Mouse (Mus musculus): ENCODE measurements around the gene Zc4h2. TPM values are rescaled to one million over a fixed set of nuclear protein-coding genes. Genes with fewer than 3 reads are reported as not detected.

Zc4h2 gene
- 9.1 and 10.0 TPM in 2 replicates for polyA plus RNA-seq (2012; rRNA removed)

DNA sequence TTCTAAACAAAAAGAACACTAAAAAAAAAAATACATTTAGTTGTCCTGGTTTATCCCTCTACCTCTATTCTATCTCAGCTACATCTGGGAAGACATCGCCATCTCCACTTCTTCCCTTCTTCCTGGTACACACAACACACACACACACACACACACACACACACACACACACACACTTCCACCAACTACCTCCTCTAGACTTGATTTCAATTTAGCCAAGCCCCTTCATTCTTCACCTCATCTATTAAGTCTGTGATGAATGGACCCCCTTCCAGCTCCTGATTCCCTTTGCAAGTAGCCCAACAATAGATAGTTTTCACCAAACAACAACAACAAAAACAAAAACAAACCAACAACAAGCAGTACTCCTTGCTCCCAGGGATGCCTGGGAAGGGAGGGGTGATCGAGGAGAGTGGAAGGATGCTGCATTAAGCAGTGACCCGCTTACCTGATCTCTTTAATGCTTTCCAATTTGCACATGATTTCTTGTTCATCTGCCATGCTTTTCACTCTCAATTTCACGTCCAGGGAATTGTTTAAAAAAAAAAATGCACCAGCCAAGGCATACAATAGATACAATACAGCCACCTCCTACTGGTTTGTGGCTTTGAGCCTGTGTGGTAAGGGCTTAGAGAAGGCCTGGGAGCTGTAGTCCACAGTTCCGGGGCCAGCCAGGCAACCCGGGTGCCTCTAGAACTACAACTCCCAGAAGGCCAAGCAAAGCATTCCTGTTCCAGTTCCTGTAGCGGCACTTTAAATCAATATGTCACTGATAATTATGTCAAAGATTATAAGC lies at the start of gene Zc4h2:
Gene Zc4h2, minus strand, starts transcription at position 706 of the 796 bp plus-strand sequence.
- peak; percentile 24 for DNase-seq (ENCODE audit: low spot score)

DNA sequence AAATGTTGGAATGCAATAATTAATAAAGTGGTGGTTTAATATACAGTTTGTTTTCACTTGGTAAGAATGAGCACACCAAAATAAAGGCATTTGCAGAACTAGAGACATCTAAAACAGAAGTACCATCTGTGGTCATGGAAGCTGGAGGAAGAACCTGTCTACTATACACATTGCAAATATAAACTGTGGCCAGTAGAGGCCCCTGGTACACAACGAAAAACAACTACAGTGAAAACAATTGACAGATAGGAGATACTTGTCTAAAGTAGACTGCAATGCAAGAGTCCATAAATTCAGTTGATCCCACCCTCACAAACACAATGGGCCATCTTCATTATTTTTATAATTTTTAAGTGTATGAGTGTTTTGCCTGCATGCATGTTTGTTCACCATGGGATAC lies 28.8 kb upstream of the Zc4h2 start:
- DNase-seq (ENCODE audit: low spot score) = no peak

DNA sequence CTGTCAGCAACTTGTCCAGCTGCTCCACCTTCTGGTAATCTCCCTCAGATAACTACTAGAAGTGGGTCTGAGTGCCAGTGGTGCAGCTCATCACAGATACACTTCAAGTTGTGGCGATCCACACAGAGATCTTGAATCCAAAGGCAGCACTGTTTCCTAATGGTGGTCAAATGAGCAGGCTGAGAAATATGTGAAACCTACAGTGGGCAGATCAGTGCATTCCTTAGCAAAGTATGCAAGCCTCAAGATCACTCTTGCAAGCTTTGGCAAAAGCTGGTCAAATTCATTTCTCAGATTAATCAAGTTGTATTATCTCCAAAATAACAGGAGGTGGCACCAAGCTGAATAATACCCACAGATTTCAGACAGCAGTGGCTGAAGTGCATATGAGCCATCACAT lies 23.9 kb upstream of the Zc4h2 start:
- no peak for DNase-seq (ENCODE audit: low spot score)

DNA sequence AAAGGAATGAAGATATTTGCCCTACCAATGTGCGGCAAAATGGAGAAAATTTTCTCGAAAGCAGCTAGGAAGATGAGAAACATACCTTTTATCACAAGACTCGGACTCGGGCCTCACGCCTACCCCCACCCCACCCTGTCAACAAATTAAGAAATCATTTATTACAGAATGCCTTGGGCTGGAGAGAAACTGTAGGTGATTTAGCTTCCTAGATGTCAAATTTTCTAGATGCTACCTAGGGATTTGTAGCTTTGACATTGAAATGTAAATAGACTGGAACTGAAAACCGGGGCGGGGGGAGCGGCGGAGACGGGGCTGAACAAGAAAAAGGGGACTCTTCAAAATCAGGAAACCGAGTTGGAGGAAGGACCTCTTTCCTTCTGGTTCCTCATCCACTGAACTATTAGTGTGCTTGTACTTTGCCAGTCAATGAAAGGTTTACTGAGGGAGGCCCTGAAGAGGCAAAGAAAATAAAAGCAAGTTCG lies 333 bp upstream of the Zc4h2 start:
- DNase-seq (ENCODE audit: low spot score) = no peak

DNA sequence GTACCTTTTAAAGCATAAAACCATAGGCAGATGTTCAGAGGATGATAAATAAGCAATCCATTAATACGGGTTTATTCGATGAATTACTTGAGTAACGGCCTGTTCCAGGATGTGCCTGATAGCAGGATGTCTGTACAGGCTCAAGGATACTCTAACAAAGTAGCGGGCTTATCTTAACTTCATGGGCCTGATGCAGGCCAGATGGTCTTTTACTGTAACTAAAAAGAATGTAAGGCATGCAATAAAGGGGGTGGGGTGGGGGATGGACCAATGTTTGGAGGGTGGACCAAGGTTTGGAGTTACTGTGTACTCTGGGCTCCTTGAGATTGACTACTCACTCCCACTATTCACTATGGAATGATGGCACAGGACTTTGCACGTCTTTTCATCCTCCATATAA lies 57.7 kb downstream of the Zc4h2 start:
- no peak for DNase-seq (ENCODE audit: low spot score)

Other genes starting within 250 kb of the Zc4h2 start
- 8.2 and 10.5 TPM in 2 replicates for gene Amer1, start 213.6 kb downstream of the Zc4h2 start, polyA plus RNA-seq (2012; rRNA removed)
- 0.06 and 0.15 TPM in 2 replicates for gene Asb12, start 100.5 kb downstream of the Zc4h2 start, polyA plus RNA-seq (2012; rRNA removed)
- not detected in 2 replicates for gene Pfn5, start 100.4 kb downstream of the Zc4h2 start, polyA plus RNA-seq (2012; rRNA removed)
- gene Zc3h12b, start 53.2 kb upstream of the Zc4h2 start, polyA plus RNA-seq (2012; rRNA removed) = 2.0 and 2.7 TPM in 2 replicates

Data from urinary bladder, adult 2 months (tissue).